Mouse (Mus musculus) colon, adult 2 months (tissue): Measurements from ENCODE around the gene Pex3. TPM values are rescaled to one million over a fixed set of nuclear protein-coding genes. Genes with fewer than 3 reads are reported as not detected.

Experiments used
- polyA plus RNA-seq: library from polyadenylated mRNA; depleted of rRNA; stranded (reverse); fragments of >200 nt; gene quantifications from 2 replicates; pipeline ENCODE4 v1.2.3, GENCODE M21; 2012; rRNA removed

Pex3 gene
- 3.4 and 5.0 TPM in 2 replicates for polyA plus RNA-seq

DNA sequence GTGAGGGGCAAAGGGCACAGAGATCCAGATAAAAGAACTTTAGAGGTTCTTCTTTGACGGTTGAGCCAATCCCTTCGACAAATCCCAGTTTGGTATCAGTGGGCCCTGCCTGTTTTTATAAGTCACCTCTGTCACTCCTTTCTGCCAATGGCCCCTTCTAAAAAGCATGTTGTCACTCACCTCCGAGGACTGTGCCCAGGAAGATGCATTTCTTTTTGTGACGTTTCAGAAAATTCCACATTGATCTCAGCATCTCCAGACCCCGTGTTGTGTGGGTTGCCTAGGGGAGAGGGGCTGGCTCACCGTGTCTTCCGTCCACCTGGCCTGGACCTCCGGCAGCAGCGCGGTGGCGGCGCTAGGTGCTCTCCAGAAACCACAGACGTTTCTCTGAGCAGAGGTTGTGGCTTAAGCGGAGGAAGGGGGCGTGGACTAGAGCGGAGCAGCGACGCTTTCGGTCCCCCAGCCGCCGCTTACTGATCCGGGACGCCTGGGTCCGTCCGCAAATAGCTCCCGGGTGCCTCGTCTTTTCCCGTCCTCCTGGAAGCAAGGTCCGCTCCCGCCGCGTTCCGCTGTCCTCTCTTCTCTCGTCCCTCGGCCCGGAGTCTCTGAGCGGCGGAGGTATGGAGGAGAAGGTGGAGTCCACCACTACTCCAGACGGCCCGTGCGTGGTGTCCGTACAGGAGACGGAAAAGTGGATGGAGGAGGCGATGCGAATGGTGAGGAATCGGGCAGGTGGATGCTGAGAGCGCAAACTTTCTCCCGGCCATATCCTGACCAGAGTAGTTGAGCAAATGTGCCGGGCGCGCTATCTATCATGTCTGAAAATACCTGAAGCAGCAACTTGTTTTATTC lies at the start of gene Pex3, which contains the start of gene Adat2:
TSS of gene Pex3 (minus strand) at position 497 of the 852 bp plus-strand sequence.
TSS of gene Adat2 (plus strand) at position 249 of the 852 bp plus-strand sequence.

DNA sequence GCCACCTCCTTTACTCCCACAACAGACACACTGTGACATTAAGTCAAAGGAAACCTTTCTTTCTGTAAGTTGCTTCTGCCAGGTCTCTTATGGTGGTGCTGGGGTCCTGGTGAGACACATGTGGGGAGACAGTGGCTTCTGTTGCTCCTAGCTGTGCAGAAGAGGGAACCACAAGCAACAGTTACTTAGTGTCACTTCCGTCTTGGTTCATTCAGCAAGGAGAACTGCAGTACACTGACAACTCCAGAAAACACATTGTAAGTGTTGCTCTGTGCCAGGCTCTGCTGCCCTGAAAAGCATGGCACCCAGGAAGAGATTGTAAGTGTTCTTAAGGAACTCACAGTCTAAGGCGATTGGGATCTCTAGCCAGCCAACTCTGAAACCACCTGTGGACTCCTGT lies 53.6 kb downstream of the Pex3 start, which contains the start of gene Fuca2:
TSS of gene Fuca2 (plus strand) at position 210 of the 400 bp plus-strand sequence.

Other genes starting within 250 kb of the Pex3 start
- 5.6 and 6.1 TPM in 2 replicates for gene Phactr2, start 78.7 kb downstream of the Pex3 start, polyA plus RNA-seq
- 43.0 and 45.7 TPM in 2 replicates for gene Fuca2, start 53.6 kb downstream of the Pex3 start, polyA plus RNA-seq
- 2.5 and 3.1 TPM in 2 replicates for gene Adat2, start 248 bp downstream of the Pex3 start, polyA plus RNA-seq